Mouse (Mus musculus) cortical plate, adult 2 months (tissue): ENCODE data around the gene Olig2. TPM values are rescaled to one million over a fixed set of nuclear protein-coding genes. Genes with fewer than 3 reads are reported as not detected.

ENCODE experiments used
- H3K27ac ChIP-seq: fragments of 200-500 bp; 2 replicates; pipeline ENCODE4 v1.5.1; 2012; ENCODE audit warnings: low read length, control low read depth, inconsistent platforms; ENCODE audit not compliant: insufficient read depth
- H3K4me1 ChIP-seq: fragments of 200-500 bp; 2 replicates; pipeline ENCODE4 v1.6.1; 2011; ENCODE audit warnings: low read length; ENCODE audit not compliant: control insufficient read depth, insufficient read depth
- H3K4me3 ChIP-seq: fragments of 200-500 bp; 2 replicates; pipeline ENCODE4 v1.5.1; 2011; ENCODE audit warnings: mild to moderate bottlenecking, low read length, control low read depth; ENCODE audit not compliant: insufficient read depth
- CTCF ChIP-seq: fragments of 200-500 bp; IDR thresholded peaks from 2 replicates; pipeline ENCODE4 v1.5.1; 2011; ENCODE audit warnings: mild to moderate bottlenecking, control low read depth, low read length; ENCODE audit not compliant: insufficient read depth; ENCODE audit errors: extremely low read depth
- POLR2A ChIP-seq: fragments of 200-500 bp; IDR thresholded peaks from 2 replicates; pipeline ENCODE4 v1.6.1; 2011; ENCODE audit warnings: mild to moderate bottlenecking, low read length, control low read depth; ENCODE audit not compliant: insufficient read depth; ENCODE audit errors: extremely low read depth
- polyA plus RNA-seq: library from polyadenylated mRNA; depleted of rRNA; stranded (reverse); fragments of >200 nt; gene quantifications from 2 replicates; pipeline ENCODE4 v1.2.3, GENCODE M21; 2012; rRNA removed

Gene Olig2
- polyA plus RNA-seq, 1 experiment = 37.9 TPM

DNA sequence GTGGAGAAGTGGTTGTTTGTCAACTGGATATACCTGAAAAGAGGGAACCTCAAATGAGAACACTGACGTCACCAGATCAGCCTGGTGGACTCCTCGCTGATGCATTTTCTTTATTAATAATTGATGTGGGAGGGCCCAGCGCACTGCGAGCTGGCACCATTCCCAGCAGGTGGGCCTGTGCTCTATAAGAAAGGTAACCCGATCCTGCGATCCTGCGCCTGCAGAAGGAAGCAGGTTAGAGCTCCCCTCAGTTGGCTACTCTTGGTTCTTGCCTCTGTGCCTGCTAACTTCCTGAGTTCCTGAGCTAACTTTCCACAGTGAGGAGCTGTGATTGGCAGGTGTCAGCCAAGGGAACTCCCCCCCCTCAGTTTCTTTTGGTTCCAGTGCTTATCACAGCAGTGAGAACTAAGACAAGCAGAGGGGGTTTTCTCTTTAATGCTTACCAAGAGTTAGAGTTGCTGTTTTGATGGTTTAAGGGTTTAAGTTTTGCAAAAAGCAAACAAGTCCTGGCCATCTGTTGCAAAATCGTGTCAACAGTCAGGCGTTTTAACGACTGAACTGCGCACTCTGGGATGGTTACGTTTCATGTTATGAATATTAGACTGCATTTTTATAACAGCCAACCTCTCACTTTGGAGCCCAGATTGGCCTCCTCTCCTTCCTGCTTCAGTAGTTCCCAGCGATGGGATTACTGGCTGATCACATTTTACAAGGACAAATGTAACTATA, 43.6 kb downstream of the Olig2 start:
- TF ChIP-seq POLR2A (no peak), CTCF (no peak)
- Histone ChIP-seq H3K4me1 (no peaks in the 10 kb centered on the region), H3K4me3 (peak overlapping the region; percentile 48), H3K27ac (no peak overlapping the region)

DNA sequence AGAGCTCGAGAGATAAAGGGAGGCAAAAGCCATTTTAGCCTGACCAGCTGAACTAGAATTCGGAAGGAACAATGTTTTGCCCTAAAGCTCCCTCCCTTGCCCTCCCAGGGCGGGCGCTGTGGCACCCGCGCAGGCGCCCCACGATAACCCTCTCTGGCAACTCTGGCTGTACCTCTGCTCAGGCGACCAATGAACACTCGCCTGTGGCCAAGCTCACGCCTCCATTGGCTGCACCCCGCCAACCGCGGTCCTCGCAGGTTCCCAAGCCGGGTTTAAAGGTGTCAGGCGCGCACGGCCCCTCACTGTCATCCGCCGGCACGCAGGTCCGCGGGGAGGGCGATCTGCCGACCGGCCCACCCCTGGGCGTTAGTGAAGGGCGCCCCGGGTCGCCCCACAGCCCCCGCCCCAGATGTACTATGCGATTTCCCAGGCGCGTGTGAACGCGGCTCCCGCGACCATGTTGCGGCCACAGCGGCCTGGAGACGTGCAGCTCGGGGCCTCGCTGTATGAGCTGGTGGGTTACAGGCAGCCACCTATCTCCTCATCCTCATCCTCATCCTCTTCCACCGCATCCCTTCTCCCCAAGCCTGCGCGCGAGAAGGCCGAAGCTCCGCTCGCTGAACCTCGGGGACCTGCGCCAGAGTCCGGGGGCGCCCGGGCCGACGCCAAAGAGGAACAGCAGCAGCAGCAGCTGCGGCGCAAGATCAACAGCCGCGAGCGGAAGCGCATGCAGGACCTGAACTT, 44.4 kb downstream of the Olig2 start, which contains the start of gene Olig1:
TSS of gene Olig1 (plus strand) at position 305 of the 744 bp plus-strand sequence.
- Histone ChIP-seq H3K4me3 (peak within 1 kb of the TSS; percentile 48), H3K4me1 (no peaks in the 10 kb centered on the region), H3K27ac (peak within 1 kb of the TSS; percentile 70)
- TF ChIP-seq POLR2A = peak; percentile 37; the same call in 1 of the 2 replicates
- TF ChIP-seq CTCF = no peak

DNA sequence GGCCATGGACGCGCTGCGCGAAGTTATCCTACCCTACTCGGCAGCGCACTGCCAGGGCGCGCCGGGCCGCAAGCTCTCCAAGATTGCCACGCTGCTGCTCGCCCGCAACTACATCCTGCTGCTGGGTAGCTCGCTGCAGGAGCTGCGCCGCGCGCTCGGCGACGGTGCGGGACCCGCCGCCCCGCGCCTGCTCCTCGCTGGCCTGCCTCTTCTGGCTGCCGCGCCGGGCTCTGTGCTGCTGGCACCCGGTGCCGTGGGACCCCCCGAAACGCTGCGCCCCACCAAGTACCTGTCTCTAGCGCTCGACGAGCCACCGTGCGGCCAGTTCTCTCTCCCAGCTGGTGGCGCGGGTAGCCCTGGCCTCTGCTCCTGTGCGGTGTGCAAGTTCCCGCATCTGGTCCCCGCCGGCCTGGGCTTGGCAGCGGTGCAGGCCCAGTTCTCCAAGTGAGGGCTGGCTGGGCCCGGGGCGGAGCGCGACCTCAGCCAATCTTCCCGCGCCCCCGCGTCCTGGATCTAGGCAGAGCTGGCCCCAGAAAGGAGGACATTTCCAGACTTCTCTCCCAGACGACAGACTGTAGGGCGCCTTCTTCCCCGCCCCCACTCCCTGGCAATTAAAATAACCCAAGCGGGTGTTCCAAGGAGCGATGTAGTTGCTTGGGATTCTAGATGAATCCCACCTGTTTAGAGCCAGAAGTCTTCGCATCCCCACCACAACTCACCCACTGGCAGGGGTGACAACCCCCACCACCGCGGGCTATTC, 45.1 kb downstream of the Olig2 start:
- Histone ChIP-seq H3K27ac (peak overlapping the region; percentile 70), H3K4me3 (peak overlapping the region; percentile 48), H3K4me1 (no peaks in the 10 kb centered on the region)
- TF ChIP-seq CTCF = no peak
- no peak for TF ChIP-seq POLR2A

DNA sequence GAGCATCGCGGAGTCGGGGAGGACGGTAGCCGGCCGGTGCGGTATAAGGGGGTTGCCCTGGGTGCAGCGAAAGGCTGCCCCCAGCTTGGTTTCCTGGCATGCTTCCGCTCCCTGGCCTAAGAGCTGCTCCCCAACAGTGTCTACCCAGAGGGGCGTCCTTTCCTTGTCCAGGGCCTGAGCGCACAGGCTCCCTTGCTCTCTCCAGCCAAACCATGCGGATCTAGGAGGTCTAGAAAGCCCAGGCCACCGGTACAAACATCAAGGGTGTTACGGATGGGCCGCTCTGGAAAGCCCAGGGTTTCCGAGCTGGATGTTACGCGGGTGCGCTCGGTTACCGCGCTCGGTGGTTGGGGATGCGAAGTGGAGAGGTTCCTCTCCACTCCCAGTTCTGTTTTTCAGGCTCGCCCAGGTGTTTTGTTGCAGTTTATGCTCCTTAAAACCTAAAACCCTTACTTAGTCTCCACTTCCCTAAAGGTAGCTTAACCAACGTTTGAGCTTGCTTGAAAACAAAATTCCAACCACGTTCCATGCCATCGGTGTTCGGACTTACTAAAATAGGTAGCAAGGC, 45.8 kb downstream of the Olig2 start:
- H3K4me3 ChIP-seq = peak overlapping the region; percentile 48
- TF ChIP-seq POLR2A (no peak), CTCF (no peak)
- no peaks in the 10 kb centered on the region for H3K4me1 ChIP-seq
- peak overlapping the region; percentile 70 for H3K27ac ChIP-seq

DNA sequence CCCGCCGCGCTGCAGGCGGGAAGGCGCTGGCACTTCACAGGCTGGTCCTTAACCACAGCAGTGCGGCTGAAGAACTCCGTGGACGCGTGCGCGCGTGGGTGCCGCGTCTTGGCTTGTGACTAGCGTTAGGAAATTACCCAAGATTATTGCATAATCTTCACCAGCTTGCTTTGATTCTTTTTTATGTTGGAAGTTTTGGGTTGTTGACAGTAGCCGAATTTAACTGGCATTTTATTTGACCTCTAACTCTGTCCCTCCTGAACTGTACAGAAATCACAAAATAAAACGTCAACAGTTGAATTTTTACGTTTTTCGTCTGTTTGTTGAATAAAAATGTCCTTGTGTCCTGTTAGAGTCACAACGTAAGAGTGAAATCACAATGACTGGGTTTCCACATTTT, 46.4 kb downstream of the Olig2 start:
- no peaks in the 10 kb centered on the region for H3K4me1 ChIP-seq
- peak overlapping the region; percentile 48 for H3K4me3 ChIP-seq
- peak overlapping the region; percentile 70 for H3K27ac ChIP-seq
- TF ChIP-seq POLR2A (no peak), CTCF (no peak)

Other genes with a start within 250 kb of the Olig2 start
- 157 and 161 TPM in 2 replicates for gene Synj1, start 214.1 kb upstream of the Olig2 start, polyA plus RNA-seq
- gene Paxbp1, start 180.9 kb upstream of the Olig2 start, polyA plus RNA-seq = 81.5 and 92.3 TPM in 2 replicates
- 0.74 and 1.2 TPM in 2 replicates for gene 4932438H23Rik, start 130.3 kb upstream of the Olig2 start, polyA plus RNA-seq
- gene Olig1, start 44.3 kb downstream of the Olig2 start, polyA plus RNA-seq = 202 and 230 TPM in 2 replicates
- gene Ifnar2, start 147.3 kb downstream of the Olig2 start, polyA plus RNA-seq = 33.7 and 34.5 TPM in 2 replicates
- not detected in 2 replicates for gene Gm21970, start 166.3 kb downstream of the Olig2 start, polyA plus RNA-seq
- 12.6 and 13.5 TPM in 2 replicates for gene Il10rb, start 180.7 kb downstream of the Olig2 start, polyA plus RNA-seq